Mouse (Mus musculus): ENCODE measurements around the gene Tmem18.

The Tmem18 gene

GRCm38 (mm10) chr12:30584356-30584740 is at the start of gene Tmem18:
Gene Tmem18, plus strand, starts transcription at chr12:30584426.
- peak; percentile 94 for DNase-seq (ENCODE audit: low read depth, low spot score)

DNA sequence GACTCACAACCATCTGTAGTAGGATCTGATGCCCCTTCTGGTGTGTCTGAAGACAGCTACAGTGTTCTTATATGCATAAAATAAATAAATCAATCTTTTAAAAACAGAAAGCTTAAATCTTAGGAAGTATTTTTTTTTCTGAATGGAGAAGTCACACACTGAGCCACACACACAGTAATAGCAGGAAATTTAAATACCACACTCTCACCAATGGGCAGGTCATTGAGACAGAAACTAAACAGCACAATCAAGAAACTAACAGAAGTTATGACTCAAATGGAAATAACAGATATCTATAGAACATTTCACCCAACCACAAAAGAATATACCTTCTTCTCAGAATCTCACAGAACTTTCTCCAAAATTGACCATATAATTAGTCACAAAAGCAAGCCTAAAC is 26.9 kb upstream of the Tmem18 start:
- DNase-seq (ENCODE audit: low read depth, low spot score), result no peak

GRCm38 (mm10) chr12:30561411-30561810 is 22.8 kb upstream of the Tmem18 start:
- DNase-seq (ENCODE audit: low read depth, low spot score), result no peak

DNA sequence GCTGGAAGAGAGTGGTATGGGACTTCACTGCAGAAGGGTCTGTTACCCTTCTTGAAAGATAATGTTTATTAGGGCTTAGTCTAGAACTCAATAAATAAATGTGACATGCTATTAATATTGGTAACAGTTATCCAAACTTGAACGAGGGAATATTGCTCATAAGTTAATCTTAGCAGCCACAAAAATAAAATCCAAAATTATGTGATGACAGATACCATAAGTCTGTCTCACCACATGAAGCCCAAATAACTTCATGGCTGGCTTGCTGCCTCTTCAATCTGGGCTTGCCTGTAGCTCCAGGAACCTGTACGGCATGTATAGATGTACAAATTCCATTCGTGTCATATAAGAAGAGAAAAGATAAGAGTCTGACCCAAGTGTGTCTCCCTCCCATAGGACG is 12.2 kb upstream of the Tmem18 start:
- DNase-seq (ENCODE audit: low read depth, low spot score), result no peak

GRCm38 (mm10) chr12:30575952-30576351 is 8.3 kb upstream of the Tmem18 start:
- DNase-seq (ENCODE audit: low read depth, low spot score), result no peak

DNA sequence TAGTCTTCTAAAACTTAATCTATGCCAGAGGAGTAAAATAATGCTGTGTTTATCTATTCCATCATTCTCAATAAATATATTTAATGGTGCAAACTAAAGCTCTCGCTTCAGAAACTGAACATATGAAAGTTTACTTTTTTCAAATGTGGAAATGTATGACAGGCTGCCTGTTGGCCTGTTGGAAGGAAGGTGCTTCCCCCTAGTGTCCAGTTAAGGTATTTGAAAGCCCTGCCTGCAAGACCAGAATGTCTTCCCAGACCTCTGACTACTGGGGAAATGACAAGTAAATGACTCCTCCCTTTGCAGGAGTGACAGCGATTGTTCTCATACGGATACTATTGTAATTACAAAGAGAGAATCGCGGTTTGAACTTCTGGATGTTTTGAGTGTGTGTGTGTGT is 6.2 kb upstream of the Tmem18 start:
- DNase-seq (ENCODE audit: low read depth, low spot score), result peak; percentile 91

DNA sequence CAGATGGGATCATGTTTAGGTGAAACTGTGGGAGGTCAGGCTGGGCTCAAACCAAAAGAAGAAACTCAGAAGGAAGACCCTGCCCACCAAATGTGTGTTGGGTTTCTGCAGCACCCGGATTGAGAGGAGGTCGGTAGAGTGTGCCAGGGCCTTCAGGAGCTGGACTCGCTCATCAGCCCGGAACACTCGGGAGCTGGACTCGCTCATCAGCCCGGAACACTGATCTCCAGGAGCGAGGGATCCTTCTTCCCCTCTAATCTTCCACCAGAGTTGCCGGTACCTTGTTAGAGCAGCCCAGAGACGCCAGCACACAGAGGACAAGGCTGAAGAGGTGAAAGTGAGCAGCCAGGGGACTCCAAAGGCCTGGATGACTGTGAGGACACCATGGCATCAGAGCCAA is 2.9 kb upstream of the Tmem18 start:
- DNase-seq (ENCODE audit: low read depth, low spot score), result no peak

DNA sequence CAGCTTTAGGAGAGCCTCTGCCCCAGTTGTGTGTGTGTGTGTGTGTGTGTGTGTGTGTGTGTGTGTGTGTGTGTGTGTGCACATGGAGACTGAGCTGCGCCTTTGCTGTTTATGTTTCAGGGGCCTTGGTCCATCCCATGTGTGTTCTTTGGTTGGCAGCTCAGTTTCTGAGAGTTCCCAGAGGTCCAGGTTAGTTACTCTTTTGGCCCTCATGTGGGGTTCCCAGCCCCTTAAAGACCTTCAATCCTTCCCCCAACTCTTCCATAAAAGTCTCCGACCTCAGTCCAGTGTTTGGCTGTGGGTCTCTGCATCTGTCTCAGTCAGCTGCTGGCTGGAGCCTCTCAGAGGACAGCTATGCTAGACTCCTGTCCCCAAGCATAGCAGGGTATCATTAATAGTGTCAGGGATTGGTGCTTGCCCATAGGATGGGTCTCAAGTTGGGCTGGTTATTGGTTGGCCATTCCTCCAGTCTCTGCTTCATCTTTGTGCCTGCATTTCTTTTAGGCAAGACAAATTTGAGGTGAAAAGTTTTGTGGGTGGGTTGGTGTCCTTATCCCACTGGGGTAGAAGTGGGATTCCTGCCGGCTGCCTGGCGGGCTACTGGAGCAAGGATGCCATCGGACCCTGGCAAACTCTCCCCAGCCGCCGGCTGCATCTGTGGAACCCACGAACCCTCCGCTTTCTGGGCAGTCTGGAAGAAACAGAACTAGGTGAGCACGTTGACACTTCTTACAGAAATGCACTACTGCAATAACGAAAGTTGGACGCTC is 455 bp upstream of the Tmem18 start:
- DNase-seq (ENCODE audit: low read depth, low spot score), result no peak

DNA sequence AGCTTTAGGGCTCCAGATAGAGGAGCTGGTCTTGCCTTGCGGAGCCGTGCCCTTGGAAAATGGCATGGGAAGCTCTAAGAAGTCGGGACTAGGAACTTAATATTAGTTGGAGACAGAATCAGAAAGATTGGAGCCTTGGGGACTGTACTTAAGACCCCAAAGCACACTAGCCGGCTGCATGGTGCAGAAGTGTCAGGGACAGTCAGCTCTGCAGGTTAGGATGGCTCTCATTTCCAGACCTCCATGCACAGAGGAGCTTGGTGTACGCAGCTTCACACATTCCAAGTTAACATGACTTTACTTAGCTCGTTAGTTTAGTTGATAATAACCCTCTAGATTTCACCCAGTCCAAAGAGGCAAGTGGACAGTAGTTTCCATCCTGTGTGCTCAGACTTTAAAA is 637 bp downstream of the Tmem18 start:
- peak; percentile 19 for DNase-seq (ENCODE audit: low read depth, low spot score)

- DNase-seq (ENCODE audit: low read depth, low spot score), result peak; percentile 28
Observed at GRCm38 (mm10) chr12:30591832-30592231, 7.6 kb downstream of the Tmem18 start.

DNA sequence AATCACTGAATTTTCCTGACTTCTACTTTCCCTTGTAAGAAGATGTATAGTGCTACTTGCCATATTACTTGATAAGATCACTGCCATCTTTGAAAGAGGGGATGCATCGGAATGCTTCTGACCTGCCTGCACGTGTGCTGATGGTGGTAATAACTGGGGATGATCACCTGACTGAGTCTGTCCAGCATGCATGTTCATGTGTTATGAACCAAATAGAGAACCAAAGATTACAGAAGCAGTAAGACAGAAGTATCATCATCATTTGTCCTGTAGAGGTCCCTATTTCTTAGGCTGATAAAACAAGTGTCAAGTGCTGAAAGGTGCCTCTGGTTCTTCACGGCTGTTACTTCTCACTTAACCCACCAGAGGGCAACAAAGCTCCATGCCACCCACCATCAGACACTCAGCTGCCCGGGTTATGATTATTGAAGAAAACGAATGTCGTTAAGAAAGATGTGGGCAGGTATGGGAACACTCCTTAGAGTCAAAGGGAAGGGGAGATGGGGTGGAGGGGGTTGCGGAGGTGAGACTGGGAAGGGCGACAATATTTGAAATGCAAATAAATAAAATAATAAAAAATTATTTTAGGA is 12.7 kb downstream of the Tmem18 start:
- peak; percentile 77 for DNase-seq (ENCODE audit: low read depth, low spot score)

- no peak for DNase-seq (ENCODE audit: low read depth, low spot score)
Observed at GRCm38 (mm10) chr12:30598955-30599354, 14.7 kb downstream of the Tmem18 start.

- no peak for DNase-seq (ENCODE audit: low read depth, low spot score)
Observed at GRCm38 (mm10) chr12:30599474-30599873, 15.2 kb downstream of the Tmem18 start.

GRCm38 (mm10) chr12:30599997-30600396 is 15.8 kb downstream of the Tmem18 start:
- DNase-seq (ENCODE audit: low read depth, low spot score), result no peak

DNA sequence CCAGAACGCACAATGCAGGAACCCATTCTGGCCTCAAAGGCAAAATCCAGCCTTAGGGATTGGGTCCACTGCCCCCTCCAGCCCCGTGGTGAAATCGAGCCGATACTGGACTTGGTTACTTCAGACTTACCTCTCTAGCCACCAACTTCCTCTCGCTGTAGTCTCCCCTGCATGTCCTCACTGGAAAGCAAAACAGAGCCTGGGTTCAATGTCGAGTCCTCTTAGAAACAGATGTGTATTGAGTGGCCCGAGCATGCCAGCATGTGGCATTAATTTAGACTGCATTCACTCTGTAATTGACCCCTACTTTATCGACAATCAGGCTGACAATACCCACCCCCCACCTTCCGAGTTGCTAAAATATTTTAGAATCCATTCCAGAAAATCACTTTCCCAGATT is 19.8 kb downstream of the Tmem18 start:
- DNase-seq (ENCODE audit: low read depth, low spot score), result no peak

DNA sequence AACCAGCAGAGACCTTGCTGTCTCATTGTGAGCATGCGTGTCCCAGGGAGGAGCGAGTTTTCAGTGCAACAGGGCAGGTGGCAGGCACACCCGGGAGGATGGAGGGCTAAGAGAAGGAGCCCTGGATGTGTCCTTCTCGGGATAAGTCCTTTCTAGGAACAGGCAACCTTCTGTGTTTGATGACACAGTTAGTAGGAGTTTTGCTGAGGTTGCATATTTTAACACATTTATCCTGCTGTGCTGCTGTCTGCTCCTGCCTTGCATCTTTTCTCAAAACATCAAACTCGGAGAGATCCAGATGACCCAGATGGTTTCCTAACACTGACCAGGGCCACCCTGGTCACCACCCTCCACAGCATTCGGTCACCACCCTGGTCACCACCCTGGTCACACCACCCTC is 20.6 kb downstream of the Tmem18 start:
- DNase-seq (ENCODE audit: low read depth, low spot score), result no peak

DNA sequence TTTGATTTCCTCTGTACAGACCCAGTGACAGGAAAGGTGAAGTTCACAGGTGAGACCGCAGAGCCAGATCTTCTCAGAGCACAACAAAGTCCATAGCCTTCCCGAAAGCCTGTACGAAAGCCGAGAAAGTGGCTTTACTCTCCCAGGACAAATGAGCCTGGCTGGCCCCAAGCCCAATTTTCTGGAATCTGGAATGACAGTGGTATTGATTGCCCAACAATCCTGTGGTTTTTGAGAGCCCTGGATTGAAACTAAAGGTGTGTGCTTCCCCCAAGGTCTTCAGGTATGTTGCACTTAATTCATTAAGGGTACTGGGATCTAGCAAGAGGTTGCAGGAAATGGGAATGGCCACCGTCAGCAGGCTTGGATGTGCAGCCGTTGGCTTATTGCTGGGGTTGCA is 21.7 kb downstream of the Tmem18 start:
- no peak for DNase-seq (ENCODE audit: low read depth, low spot score)

DNA sequence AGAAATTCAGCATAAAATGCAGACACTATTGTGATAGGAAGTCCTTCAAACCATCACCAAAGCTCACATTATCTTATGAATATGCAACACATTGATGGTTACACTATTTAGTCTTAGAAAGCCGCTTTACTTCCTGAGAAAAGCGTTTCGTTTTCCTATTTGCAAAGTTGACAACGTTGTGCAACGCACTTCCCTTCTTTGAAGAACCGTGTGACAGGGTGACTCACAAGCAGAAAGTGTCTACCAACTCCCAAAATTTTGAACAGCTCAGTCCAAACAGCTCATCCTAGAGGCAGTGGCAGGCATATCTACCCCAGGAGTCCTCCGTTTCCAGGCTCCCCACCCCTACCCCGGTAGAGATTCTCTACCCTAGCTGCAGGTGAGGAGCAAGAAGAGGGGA is 22.5 kb downstream of the Tmem18 start:
- DNase-seq (ENCODE audit: low read depth, low spot score), result no peak

DNA sequence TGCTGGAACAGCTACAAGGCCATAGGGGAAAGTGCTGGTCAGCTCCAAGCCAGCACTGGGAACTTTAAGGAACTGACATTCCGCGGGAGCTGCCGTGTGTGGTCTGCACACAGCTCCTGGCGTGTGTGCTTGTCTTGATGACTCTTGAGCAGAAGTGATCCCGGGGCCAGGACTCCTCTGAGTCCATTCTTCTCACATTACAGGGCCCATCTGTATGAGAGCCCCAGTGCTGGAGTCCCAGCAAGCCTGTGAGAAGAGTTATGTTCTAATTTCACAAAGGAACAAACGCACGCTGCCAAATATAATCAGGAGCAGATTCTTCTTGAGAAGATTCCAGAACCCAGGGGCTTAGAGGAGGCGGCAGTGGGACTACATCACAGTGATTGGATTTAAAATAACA is 34.2 kb downstream of the Tmem18 start:
- DNase-seq (ENCODE audit: low read depth, low spot score), result peak; percentile 15

DNA sequence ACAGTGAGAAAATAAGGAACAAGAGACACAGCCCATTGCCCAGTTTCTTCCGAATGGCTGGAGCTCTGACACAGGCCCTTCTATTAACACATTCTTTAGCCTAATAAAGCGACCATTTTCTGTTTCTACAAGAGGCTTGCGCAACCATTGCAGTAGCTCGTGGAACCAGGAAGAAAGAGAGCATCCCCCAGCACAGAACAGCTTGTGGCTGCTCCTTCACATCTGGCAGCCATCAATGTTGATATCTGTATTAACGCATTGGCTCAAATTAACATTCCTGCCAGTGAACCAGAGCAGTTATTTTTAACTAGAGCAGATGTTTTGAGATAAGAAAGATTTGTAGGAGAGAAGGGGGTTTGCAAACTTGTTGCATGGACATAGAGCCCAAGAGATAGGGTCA is 44.2 kb downstream of the Tmem18 start:
- no peak for DNase-seq (ENCODE audit: low read depth, low spot score)

DNA sequence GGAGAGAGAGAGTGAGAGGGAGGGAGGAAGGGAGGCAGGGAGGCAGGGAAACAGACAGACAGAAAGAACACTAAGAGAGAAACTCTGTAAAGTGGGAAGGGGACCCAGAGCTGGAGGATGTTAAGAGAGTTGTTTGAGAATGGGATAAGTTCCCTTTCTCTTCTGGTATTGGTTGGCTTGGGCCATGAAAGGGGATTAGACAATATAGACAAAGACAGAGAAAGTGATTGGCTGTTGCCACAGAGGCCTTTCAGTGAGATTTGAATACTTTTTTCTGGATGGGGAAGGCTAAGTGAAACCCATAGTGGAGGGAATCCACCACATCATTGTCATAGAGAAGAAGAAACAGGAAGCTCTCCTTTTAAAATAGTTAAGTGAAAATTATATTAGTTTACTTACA is 50.3 kb downstream of the Tmem18 start:
- DNase-seq (ENCODE audit: low read depth, low spot score), result no peak

Data from brain, adult 2 months (tissue).